Mouse (Mus musculus) heart, embryonic 16.5 days (tissue): Measurements from ENCODE around the gene Hadha. TPM values are rescaled to one million over a fixed set of nuclear protein-coding genes. Genes with fewer than 3 reads are reported as not detected.

Experiments
- ATAC-seq: fragments of 200-750 bp; cut with Nextera tagmentation; replicated peaks from 2 replicates; pipeline ENCODE4 v1.8.0; 2017; ENCODE audit warnings: moderate number of reproducible peaks; ENCODE audit not compliant: insufficient read depth, low FRiP score; ENCODE audit errors: extremely low read depth
- H3K27ac ChIP-seq: fragments of 300-500 bp; sonication (generic); 2 replicates; pipeline ENCODE4 v1.5.1; 2014; ENCODE audit warnings: mild to moderate bottlenecking, low read length, control low read depth, moderate library complexity
- H3K27me3 ChIP-seq: fragments of 300-500 bp; sonication (generic); 2 replicates; pipeline ENCODE4 v1.6.1; 2014; ENCODE audit warnings: low read length, mixed read lengths; ENCODE audit not compliant: control insufficient read depth, insufficient read depth
- H3K36me3 ChIP-seq: fragments of 300-500 bp; sonication (generic); 2 replicates; pipeline ENCODE4 v1.6.1; 2014; ENCODE audit not compliant: control insufficient read depth, insufficient read depth
- H3K4me1 ChIP-seq: fragments of 300-500 bp; sonication (generic); 2 replicates; pipeline ENCODE4 v1.6.1; 2014; ENCODE audit warnings: low read length, mixed read lengths; ENCODE audit not compliant: control insufficient read depth, insufficient read depth
- H3K4me2 ChIP-seq: fragments of 300-500 bp; sonication (generic); 2 replicates; pipeline ENCODE4 v1.6.1; 2014; ENCODE audit warnings: low read depth, mild to moderate bottlenecking, control low read depth, low read length
- H3K4me3 ChIP-seq: fragments of 300-500 bp; sonication (generic); 2 replicates; pipeline ENCODE4 v1.5.1; 2014; ENCODE audit warnings: mild to moderate bottlenecking, control low read depth, low read length
- H3K9ac ChIP-seq: fragments of 300-500 bp; sonication (generic); 2 replicates; pipeline ENCODE4 v1.6.1; 2014; ENCODE audit warnings: low read length, control low read depth
- H3K9me3 ChIP-seq: fragments of 300-500 bp; sonication (generic); replicated peaks from 2 replicates; pipeline ENCODE4 v1.6.1; 2016; ENCODE audit warnings: low read length; ENCODE audit not compliant: control insufficient read depth
- WGBS: fragments of 180-500 bp; shearing (Covaris S2); extraction: QIAGEN DNeasy Blood & Tissue Kit; methylation state at CpG from one replicate; pipeline ENCODE4 v1.1.7; 2014; 5-methylcytosine and 5-hydroxymethylcytosine counted together
- microRNA counts: library from miRNA; unstranded; fragments of <30 nt; microRNA quantifications from one replicate; lab custom pipeline; 2016
- microRNA-seq: library from miRNA; unstranded; fragments of <30 nt; microRNA quantifications from one replicate; pipeline ENCODE4, GENCODE M21; 2017
- polyA plus RNA-seq: library from polyadenylated mRNA; unstranded; fragments of >200 nt; fragmentation: Nextera tagmentation; extraction: Ambion mirVana; gene quantifications from 2 replicates; pipeline ENCODE4 v1.2.1, GENCODE M21; 2015

Hadha gene
- polyA plus RNA-seq, 1 experiment from 2014 or later = 361 TPM

DNA sequence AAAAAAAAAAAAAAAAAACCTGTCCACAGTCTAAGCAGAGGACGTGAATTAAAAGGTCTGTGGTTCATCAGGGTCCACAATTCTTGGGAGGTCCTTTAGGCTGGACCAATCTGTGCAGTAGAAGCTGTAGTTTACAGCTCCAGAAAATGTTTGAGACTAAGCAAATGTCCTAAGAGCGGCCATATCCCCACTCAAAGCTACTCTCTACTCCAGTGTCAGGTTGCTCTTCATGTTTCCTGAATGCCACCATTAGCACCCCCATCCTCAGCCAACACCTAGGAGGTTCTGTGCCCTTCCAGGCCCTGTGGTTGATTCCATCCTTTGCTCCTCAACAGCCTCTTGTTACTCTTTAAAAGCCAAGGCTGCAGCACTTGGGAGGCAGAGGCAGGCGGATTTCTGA is 82.6 kb downstream of the Hadha start:
- ATAC-seq = no peak

DNA sequence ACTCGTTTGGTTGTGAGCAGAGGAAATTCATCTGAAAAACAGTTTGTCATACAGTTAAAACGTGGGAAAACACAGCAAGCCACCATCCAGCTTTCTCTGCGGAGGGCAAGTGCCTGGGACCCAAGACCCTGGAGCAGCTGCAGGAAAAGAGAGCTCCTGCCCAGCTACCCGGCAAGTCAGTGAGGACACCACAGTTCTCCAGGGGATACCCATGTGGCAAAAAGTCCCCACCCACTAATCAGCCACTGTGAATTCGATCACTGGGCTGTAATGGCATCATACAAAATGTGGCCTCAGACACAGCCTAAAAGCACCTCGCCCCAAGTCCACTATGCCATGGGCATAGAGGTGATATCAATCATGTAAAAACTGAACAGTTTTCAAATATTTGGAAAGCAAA is 83.3 kb downstream of the Hadha start:
- Histone ChIP-seq H3K4me3 (peak overlapping the region; percentile 86), H3K27me3 (no peaks in the 10 kb centered on the region), H3K36me3 (peaks cover 31% of the 10 kb centered on the region), H3K4me2 (peak overlapping the region; percentile 91), H3K9ac (peak overlapping the region; percentile 87), H3K4me1 (peaks cover 7% of the 10 kb centered on the region), H3K27ac (no peak overlapping the region), H3K9me3 (no peaks in the 10 kb centered on the region)
- no peak for ATAC-seq
- 75% methylated on average over 6 of the region's 6 CpGs for WGBS

More for the DNA sequence above, 82.6 kb downstream of the Hadha start:
- Histone ChIP-seq H3K4me1 (peaks cover 7% of the 10 kb centered on the region), H3K4me3 (peak overlapping the region; percentile 86), H3K9me3 (no peaks in the 10 kb centered on the region), H3K27me3 (no peaks in the 10 kb centered on the region), H3K36me3 (peaks cover 28% of the 10 kb centered on the region), H3K27ac (no peak overlapping the region), H3K9ac (peak overlapping the region; percentile 87), H3K4me2 (peak overlapping the region; percentile 91)
- WGBS = 38% methylated on average over 3 of the region's 3 CpGs

MicroRNAs within 50 kb of the gene (microRNA counts, 519-probe panel; counts per million panel counts)
- microRNA mmu-miR-1960 (lab: Ali Mortazavi, UCI) = 1,973 counts per million, percentile 21 among the panel's probes with 10 or more counts

Small RNAs within 50 kb of the gene (microRNA-seq; reads per million reads assigned to microRNA genes)
- gene Mir1960 = 3.5 reads per million, percentile 12 among the genes with 10 or more reads in this experiment

Other genes with a start within 250 kb of the Hadha start
- gene Il6, start 142.0 kb downstream of the Hadha start, polyA plus RNA-seq = 0.09 TPM in 1 of 2 replicates, not detected in the other
- 99.3 and 110 TPM in 2 replicates for gene Tyms, start 81.5 kb downstream of the Hadha start, polyA plus RNA-seq
- 0.12 and 0.20 TPM in 2 replicates for gene Garem2, start 50.0 kb downstream of the Hadha start, polyA plus RNA-seq
- not detected in 2 replicates for gene 3110082J24Rik, start 49.1 kb downstream of the Hadha start, polyA plus RNA-seq
- gene Hadhb, start 86 bp upstream of the Hadha start, polyA plus RNA-seq = 490 and 509 TPM in 2 replicates
- 0.33 and 0.44 TPM in 2 replicates for gene Adgrf3, start 50.6 kb upstream of the Hadha start, polyA plus RNA-seq
- gene Selenoi, start 77.4 kb upstream of the Hadha start, polyA plus RNA-seq = 12.8 and 14.2 TPM in 2 replicates
- 1.7 and 3.3 TPM in 2 replicates for gene Drc1, start 126.2 kb upstream of the Hadha start, polyA plus RNA-seq